Mouse (Mus musculus) liver, adult (tissue): ENCODE results near the gene Dph3.

ENCODE experiments used
- GATA4 ChIP-seq: IDR thresholded peaks from 2 replicates; pipeline ENCODE4 v1.6.1; 2014; ENCODE audit warnings: mild to moderate bottlenecking, low read length; ENCODE audit not compliant: insufficient replicate concordance

Gene Dph3

DNA sequence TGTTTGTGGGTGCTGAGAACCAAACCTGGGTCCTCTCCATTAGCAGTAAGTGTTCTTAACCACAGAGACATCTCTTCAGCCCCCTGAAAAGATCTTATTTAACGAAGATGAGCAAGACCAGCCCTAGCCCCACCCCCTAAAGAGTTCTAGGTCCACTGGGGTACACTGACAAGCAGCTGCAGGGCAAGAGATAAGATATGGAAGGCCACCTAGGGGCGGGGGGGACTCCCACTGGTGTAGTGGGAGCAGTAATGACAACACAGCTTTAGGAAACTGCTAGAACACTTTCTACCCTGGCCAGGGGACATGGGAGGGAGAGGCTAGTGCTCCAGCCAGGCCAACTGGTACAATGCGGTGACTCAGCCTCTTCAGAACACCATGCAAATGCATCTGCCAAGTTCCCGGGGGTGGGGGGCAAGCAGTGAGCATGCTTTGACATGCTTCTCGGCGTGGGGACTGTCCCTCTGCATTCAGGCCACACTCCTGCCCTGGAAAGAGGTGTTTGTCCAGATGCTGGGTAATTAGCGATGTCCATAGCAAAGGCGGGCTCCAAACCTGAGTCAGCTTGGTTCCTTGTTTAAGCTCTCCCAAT, 47.8 kb downstream of the Dph3 start:
- no peak for TF ChIP-seq GATA4

DNA sequence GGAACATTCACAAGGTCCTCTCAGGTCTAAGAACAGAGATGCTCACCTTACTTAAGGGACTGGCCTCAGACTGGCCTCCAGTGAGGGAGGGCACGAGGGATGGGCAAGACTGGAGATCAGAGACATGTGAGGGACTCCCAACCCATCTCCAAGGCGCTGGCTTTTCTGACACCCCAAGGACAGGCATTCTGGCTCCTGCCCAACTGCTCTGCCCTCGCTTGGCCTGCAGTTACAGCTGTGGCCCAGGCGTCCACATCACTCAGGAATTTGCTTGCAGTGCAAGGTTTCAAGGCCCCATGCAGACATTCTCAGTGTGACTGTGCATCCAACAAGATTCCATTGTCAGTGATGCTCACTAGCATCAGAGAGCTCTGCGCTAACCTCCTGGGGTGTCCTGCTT, 49.0 kb downstream of the Dph3 start:
- no peak for TF ChIP-seq GATA4

DNA sequence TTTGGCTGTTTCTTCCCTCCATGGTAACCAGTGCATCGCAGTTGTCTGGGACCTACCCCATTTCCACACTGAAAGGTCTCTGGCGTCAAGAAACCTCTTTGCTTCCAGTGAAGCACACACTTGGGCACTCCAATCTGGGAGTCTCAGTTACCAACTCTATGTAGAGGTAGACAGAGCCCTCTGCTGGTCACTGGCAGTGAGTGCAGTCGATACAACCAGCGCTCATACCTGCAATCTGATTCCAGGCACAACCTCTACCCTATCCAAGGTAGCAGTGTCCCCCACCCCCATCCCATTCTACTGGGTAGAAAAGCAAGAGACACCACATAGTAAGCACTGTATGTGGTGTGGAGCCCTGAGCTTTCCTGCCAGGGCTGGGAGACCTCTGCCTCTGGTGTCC, 53.0 kb downstream of the Dph3 start:
- TF ChIP-seq GATA4 = no peak
